Mouse (Mus musculus) embryonic facial prominence, embryonic 14.5 days (tissue): ENCODE results near the gene Chpt1. TPM values are rescaled to one million over a fixed set of nuclear protein-coding genes. Genes with fewer than 3 reads are reported as not detected.

ENCODE experiments used
- ATAC-seq: fragments of 200-750 bp; cut with Nextera tagmentation; 2 replicates; pipeline ENCODE4 v1.8.0; 2017; ENCODE audit warnings: low read depth, moderate number of reproducible peaks, moderate TSS enrichment
- DNase-seq: peaks from one replicate; pipeline ENCODE4 v3.0.0-alpha.2; 2015; ENCODE audit warnings: low spot score
- H3K27ac ChIP-seq: fragments of 300-500 bp; sonication (generic); replicated peaks from 2 replicates; pipeline ENCODE4 v1.5.1; 2014; ENCODE audit warnings: low read depth, mild to moderate bottlenecking, low read length, moderate library complexity
- H3K27me3 ChIP-seq: fragments of 300-500 bp; sonication (generic); replicated peaks from 2 replicates; pipeline ENCODE4 v1.6.1; 2014; ENCODE audit warnings: low read length; ENCODE audit not compliant: control insufficient read depth, insufficient read depth
- H3K36me3 ChIP-seq: fragments of 300-500 bp; sonication (generic); 2 replicates; pipeline ENCODE4 v1.6.1; 2014; ENCODE audit warnings: low read length, mixed read lengths; ENCODE audit not compliant: control insufficient read depth, insufficient read depth
- H3K4me1 ChIP-seq: fragments of 300-500 bp; sonication (generic); 2 replicates; pipeline ENCODE4 v1.6.1; 2014; ENCODE audit warnings: antibody characterized with exemption, low read length; ENCODE audit not compliant: control insufficient read depth, insufficient read depth
- H3K4me2 ChIP-seq: fragments of 300-500 bp; sonication (generic); 2 replicates; pipeline ENCODE4 v1.6.1; 2014; ENCODE audit warnings: low read depth, mild to moderate bottlenecking, low read length, moderate library complexity, mixed read lengths
- H3K4me3 ChIP-seq: fragments of 300-500 bp; sonication (generic); 2 replicates; pipeline ENCODE4 v1.5.1; 2014; ENCODE audit warnings: low read depth, mild to moderate bottlenecking, low read length
- H3K9ac ChIP-seq: fragments of 300-500 bp; sonication (generic); 2 replicates; pipeline ENCODE4 v1.6.1; 2014; ENCODE audit warnings: low read depth, mild to moderate bottlenecking, low read length, moderate library complexity, mixed read lengths
- H3K9me3 ChIP-seq: fragments of 300-500 bp; sonication (generic); 2 replicates; pipeline ENCODE4 v1.6.1; 2016; ENCODE audit warnings: low read length; ENCODE audit not compliant: control insufficient read depth
- WGBS: fragments of 180-500 bp; shearing (Covaris S2); extraction: QIAGEN DNeasy Blood & Tissue Kit; methylation state at CpG from one replicate; pipeline ENCODE4 v1.1.7; 2014; 5-methylcytosine and 5-hydroxymethylcytosine counted together
- polyA plus RNA-seq: library from polyadenylated mRNA; unstranded; fragments of >200 nt; fragmentation: Nextera tagmentation; extraction: Ambion mirVana; gene quantifications from 2 replicates; pipeline ENCODE4 v1.2.1, GENCODE M21; 2014

Gene Chpt1
- polyA plus RNA-seq, 1 experiment from 2014 or later, result 35.2 TPM

GRCm38 (mm10) chr10:88514495-88514894 lies 10.6 kb upstream of the Chpt1 start:
- Histone ChIP-seq H3K27me3 (no peaks in the 10 kb centered on the region), H3K4me2 (no peak overlapping the region), H3K4me1 (no peaks in the 10 kb centered on the region), H3K27ac (no peak overlapping the region), H3K4me3 (no peak overlapping the region), H3K9me3 (no peaks in the 10 kb centered on the region), H3K36me3 (no peaks in the 10 kb centered on the region), H3K9ac (no peak overlapping the region)
- DNase-seq (peak; percentile 47), ATAC-seq (no peak)
- 44% methylated on average over 2 of the region's 2 CpGs for WGBS

GRCm38 (mm10) chr10:88513574-88514135 lies 9.8 kb upstream of the Chpt1 start:
- no peak for ATAC-seq
- DNase-seq, result no peak
- no peak overlapping the region for H3K27ac ChIP-seq
- H3K9me3 ChIP-seq, result no peaks in the 10 kb centered on the region
- H3K4me1 ChIP-seq, result no peaks in the 10 kb centered on the region
- H3K27me3 ChIP-seq, result no peaks in the 10 kb centered on the region
- H3K36me3 ChIP-seq, result no peaks in the 10 kb centered on the region
- H3K9ac ChIP-seq, result no peak overlapping the region
- no peak overlapping the region for H3K4me2 ChIP-seq
- 68% methylated on average over 8 of the region's 8 CpGs for WGBS
- H3K4me3 ChIP-seq, result no peak overlapping the region

- Histone ChIP-seq H3K9ac (no peak overlapping the region), H3K9me3 (no peaks in the 10 kb centered on the region), H3K4me3 (no peak overlapping the region), H3K27ac (no peak overlapping the region), H3K27me3 (no peaks in the 10 kb centered on the region), H3K36me3 (no peaks in the 10 kb centered on the region), H3K4me2 (no peak overlapping the region), H3K4me1 (no peaks in the 10 kb centered on the region)
- DNase-seq (no peak), ATAC-seq (no peak)
- 87% methylated on average over 9 of the region's 9 CpGs for WGBS
Measured at GRCm38 (mm10) chr10:88511355-88511754, 7.5 kb upstream of the Chpt1 start.

- ATAC-seq, result no peak
- WGBS, result 76% methylated on average over 12 of the region's 12 CpGs
- no peaks in the 10 kb centered on the region for H3K9me3 ChIP-seq
- no peak overlapping the region for H3K4me3 ChIP-seq
- H3K27me3 ChIP-seq, result no peaks in the 10 kb centered on the region
- no peaks in the 10 kb centered on the region for H3K36me3 ChIP-seq
- H3K27ac ChIP-seq, result no peak overlapping the region
- no peak overlapping the region for H3K4me2 ChIP-seq
- no peak for DNase-seq
- no peaks in the 10 kb centered on the region for H3K4me1 ChIP-seq
- no peak overlapping the region for H3K9ac ChIP-seq
Measured at GRCm38 (mm10) chr10:88510503-88511271, 6.8 kb upstream of the Chpt1 start.

GRCm38 (mm10) chr10:88507691-88508143 lies 3.8 kb upstream of the Chpt1 start:
- H3K4me3 ChIP-seq, result no peak overlapping the region

GRCm38 (mm10) chr10:88505256-88505655 lies 1.4 kb upstream of the Chpt1 start:
- H3K4me2 ChIP-seq, result no peak overlapping the region
- no peak overlapping the region for H3K27ac ChIP-seq
- H3K27me3 ChIP-seq, result no peaks in the 10 kb centered on the region
- no peaks in the 10 kb centered on the region for H3K36me3 ChIP-seq
- H3K9ac ChIP-seq, result no peak overlapping the region
- H3K4me3 ChIP-seq, result no peak overlapping the region
- WGBS, result 44% methylated on average over 5 of the region's 5 CpGs
- DNase-seq (no peak), ATAC-seq (no peak)
- H3K4me1 ChIP-seq, result peaks cover 18% of the 10 kb centered on the region
- H3K9me3 ChIP-seq, result no peaks in the 10 kb centered on the region

More at GRCm38 (mm10) chr10:88507691-88508143, 3.8 kb upstream of the Chpt1 start:
- Histone ChIP-seq H3K9me3 (no peaks in the 10 kb centered on the region), H3K4me1 (peaks cover 4% of the 10 kb centered on the region; the same call in 1 of the 2 replicates), H3K4me2 (no peak overlapping the region), H3K9ac (no peak overlapping the region), H3K27ac (no peak overlapping the region), H3K36me3 (no peaks in the 10 kb centered on the region), H3K27me3 (no peaks in the 10 kb centered on the region)
- ATAC-seq (no peak), DNase-seq (no peak)
- WGBS, result 75% methylated on average over 7 of the region's 7 CpGs

GRCm38 (mm10) chr10:88504481-88504880 lies 608 bp upstream of the Chpt1 start:
- WGBS, result 53% methylated on average over 3 of the region's 3 CpGs
- no peak for DNase-seq
- Histone ChIP-seq H3K36me3 (no peaks in the 10 kb centered on the region), H3K4me2 (no peak overlapping the region; the same call in 1 of the 2 replicates), H3K9ac (no peak overlapping the region), H3K4me1 (peaks cover 18% of the 10 kb centered on the region), H3K9me3 (no peaks in the 10 kb centered on the region), H3K27me3 (no peaks in the 10 kb centered on the region), H3K4me3 (peak overlapping the region; percentile 62; the same call in 1 of the 2 replicates), H3K27ac (no peak overlapping the region)
- ATAC-seq, result no peak

- Histone ChIP-seq H3K36me3 (no peaks in the 10 kb centered on the region), H3K4me1 (peaks cover 18% of the 10 kb centered on the region), H3K9ac (peak overlapping the region; percentile 82), H3K9me3 (no peaks in the 10 kb centered on the region), H3K27ac (no peak overlapping the region), H3K27me3 (no peaks in the 10 kb centered on the region), H3K4me2 (peak overlapping the region; percentile 72), H3K4me3 (peak overlapping the region; percentile 62)
- DNase-seq, result no peak
- ATAC-seq, result no peak
- WGBS, result 47% methylated on average over 4 of the region's 4 CpGs
Measured at GRCm38 (mm10) chr10:88502919-88503318, 954 bp downstream of the Chpt1 start.
